Mouse (Mus musculus) MEL (cell line): ENCODE results near the gene Pfkfb3.

Experiments used
- CTCF ChIP-seq, 3 experiments: IDR thresholded peaks in 2 of 3; conservative IDR thresholded peaks in 1 of 3; 2 replicates each; pipeline ENCODE4 v1.5.1; 2011 to 2012; ENCODE audit warnings: low read length in 3 of 3, low read depth in 2 of 3, mild to moderate bottlenecking in 2 of 3, improper control_type of control experiment in 1 of 3, inconsistent platforms in 1 of 3, mixed read lengths in 1 of 3, moderate library complexity in 1 of 3; ENCODE audit not compliant: control insufficient read depth in 1 of 3, insufficient read depth in 1 of 3, poor library complexity in 1 of 3, severe bottlenecking in 1 of 3
- GABPA ChIP-seq: IDR thresholded peaks from 2 replicates; pipeline ENCODE4 v1.6.1; 2012; ENCODE audit warnings: low read depth, mild to moderate bottlenecking, inconsistent platforms, low read length, improper control_type of control experiment, moderate library complexity
- NRF1 ChIP-seq: IDR thresholded peaks from 2 replicates; pipeline ENCODE4 v1.6.1; 2014; ENCODE audit warnings: low read depth, mild to moderate bottlenecking, inconsistent platforms, low read length, improper control_type of control experiment, moderate library complexity; ENCODE audit not compliant: poor library complexity, insufficient read depth, severe bottlenecking
- POLR2A ChIP-seq, 2 experiments: IDR thresholded peaks; 2 replicates each; pipeline ENCODE4 v1.6.1; 2011 to 2012; ENCODE audit warnings: low read length in 2 of 2, mild to moderate bottlenecking in 2 of 2, control low read depth in 1 of 2, improper control_type of control experiment in 1 of 2, low read depth in 1 of 2, moderate library complexity in 1 of 2; ENCODE audit not compliant: control insufficient read depth in 1 of 2, insufficient read depth in 1 of 2, poor library complexity in 1 of 2
- POLR2AphosphoS2 ChIP-seq: IDR thresholded peaks from 2 replicates; pipeline ENCODE4 v1.6.1; 2011; ENCODE audit warnings: low read length, improper control_type of control experiment
- TAL1 ChIP-seq: IDR thresholded peaks from 2 replicates; pipeline ENCODE4 v1.6.1; 2012; ENCODE audit warnings: mild to moderate bottlenecking, inconsistent platforms, low read length, moderate library complexity, mixed read lengths

GRCm38 (mm10) chr2:11524736-11525135, 29.1 kb downstream of the Pfkfb3 start:
- TF ChIP-seq POLR2A (IDR thresholded peaks at IDR 0.05; ENCODE audit: control insufficient read depth in 1 of 2, insufficient read depth in 1 of 2, low read depth in 1 of 2, low read length in 2 of 2, poor library complexity in 1 of 2), result no peak
- no peak for TF ChIP-seq POLR2AphosphoS2
- TF ChIP-seq CTCF (IDR thresholded peaks at IDR 0.05 in 2 of 3, conservative IDR thresholded peaks at IDR 0.05 in 1 of 3; ENCODE audit: control insufficient read depth in 1 of 3, insufficient read depth in 1 of 3, low read depth in 2 of 3, low read length in 3 of 3, poor library complexity in 1 of 3, severe bottlenecking in 1 of 3), result no peak
- TF ChIP-seq TAL1, result no peak
- no peak for TF ChIP-seq NRF1
- TF ChIP-seq GABPA, result no peak
